Mouse (Mus musculus) brown adipose tissue, adult 24 weeks (tissue): Measurements from ENCODE around the gene Unc119b. TPM values are rescaled to one million over a fixed set of nuclear protein-coding genes. Genes with fewer than 3 reads are reported as not detected.
"Not testable (repeated sequence)": the region's sequence is repeated elsewhere in the genome, so short reads cannot be mapped to it uniquely, and the experiment has no call there.

Source experiments
- H3K27ac ChIP-seq: fragments of 200-500 bp; replicated peaks from 2 replicates; pipeline ENCODE4 v1.5.1; 2012; ENCODE audit warnings: low read depth, mild to moderate bottlenecking, low read length
- H3K4me1 ChIP-seq: fragments of 200-500 bp; 2 replicates; pipeline ENCODE4 v1.6.1; 2012; ENCODE audit warnings: low read length, mixed read lengths; ENCODE audit not compliant: control insufficient read depth, insufficient read depth, insufficient read length
- H3K4me3 ChIP-seq: fragments of 200-500 bp; 2 replicates; pipeline ENCODE4 v1.5.1; 2012; ENCODE audit warnings: low read depth, mild to moderate bottlenecking, low read length, moderate library complexity; ENCODE audit not compliant: insufficient read depth
- polyA plus RNA-seq: library from polyadenylated mRNA; stranded (reverse); fragments of >200 nt; gene quantifications from 2 replicates; pipeline ENCODE4 v1.2.4, GENCODE M21; 2012; ENCODE audit not compliant: missing spikeins, insufficient read depth, insufficient read length

Gene Unc119b
- polyA plus RNA-seq, 1 experiment = 11.0 TPM

DNA sequence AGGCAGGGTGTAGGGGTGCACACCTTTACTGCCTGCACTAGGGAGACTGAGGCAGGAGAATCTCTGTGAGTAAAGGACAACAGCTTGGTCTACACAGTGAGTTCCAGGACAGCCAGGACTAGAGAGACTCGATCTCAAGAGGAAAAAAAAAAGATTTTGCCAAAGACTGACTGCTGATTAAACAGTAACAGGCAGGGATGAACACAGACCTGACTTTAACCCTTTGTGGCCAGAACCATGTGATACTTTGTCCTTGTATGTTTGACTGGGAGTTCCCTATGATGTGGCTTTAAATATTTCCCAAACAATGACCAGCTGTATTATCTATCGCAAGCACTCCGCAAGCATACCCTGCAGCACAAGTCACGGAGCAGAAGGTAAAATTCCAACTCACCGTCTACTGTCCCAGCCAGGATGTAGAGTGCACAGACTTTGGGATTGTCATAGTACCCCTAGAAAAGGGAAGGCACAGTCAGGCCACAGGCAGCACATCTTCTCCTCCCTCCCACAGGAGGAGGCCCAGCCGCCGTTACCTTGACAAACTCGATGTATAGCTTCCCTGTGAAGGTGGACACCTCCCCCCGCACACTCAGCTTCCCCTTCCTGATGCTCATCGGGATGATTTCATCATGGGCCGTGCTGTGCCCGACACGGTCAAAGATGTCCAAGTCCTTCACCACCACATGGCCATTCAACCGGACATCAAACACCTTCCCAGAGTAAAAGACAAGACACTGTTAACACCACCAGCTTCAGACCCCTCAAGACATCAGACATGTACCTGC, 15.1 kb upstream of the Unc119b start:
- Histone ChIP-seq H3K4me1 (peaks cover 34% of the 10 kb centered on the region), H3K27ac (no peak overlapping the region), H3K4me3 (no peak overlapping the region)

DNA sequence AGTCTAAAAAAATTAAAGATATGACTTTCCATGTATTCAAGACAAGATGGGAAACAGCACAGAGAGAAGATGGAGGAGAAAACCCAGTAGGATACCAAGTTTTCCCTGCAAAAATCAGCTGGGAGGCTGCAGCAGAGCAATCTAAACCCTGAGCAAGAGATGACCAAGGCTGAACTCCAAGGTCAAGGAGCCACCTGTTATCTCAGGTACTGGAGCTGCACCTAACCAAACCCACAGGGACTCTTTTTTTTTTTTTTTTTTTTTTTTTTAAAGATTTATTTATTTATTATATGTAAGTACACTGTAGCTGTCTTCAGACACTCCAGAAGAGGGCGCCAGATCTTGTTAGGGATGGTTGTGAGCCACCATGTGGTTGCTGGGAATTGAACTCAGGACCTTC, 14.1 kb upstream of the Unc119b start:
- H3K4me3 ChIP-seq, H3K27ac ChIP-seq: not testable (repeated sequence)
- peaks cover 32% of the 10 kb centered on the region for H3K4me1 ChIP-seq

DNA sequence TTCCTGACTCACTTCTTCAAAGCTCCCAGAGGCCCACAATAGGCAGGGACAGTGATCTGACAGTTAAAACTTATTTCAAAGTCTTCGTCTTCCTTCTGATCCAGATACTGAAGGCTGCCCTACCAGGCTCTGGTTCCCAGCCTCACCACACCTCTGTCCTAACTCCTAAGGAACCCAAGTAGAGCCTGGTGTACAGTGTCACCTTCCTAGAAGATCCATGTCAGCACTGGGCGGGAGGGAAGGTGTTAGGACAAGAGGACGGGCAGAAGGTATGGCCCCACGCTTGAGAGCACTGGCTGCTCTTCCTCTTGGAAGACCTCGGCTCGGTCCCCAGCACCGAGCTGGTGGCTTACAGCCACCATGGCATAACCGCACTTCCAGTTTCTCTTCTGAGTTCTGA, 13.6 kb upstream of the Unc119b start:
- Histone ChIP-seq H3K4me1 (peaks cover 34% of the 10 kb centered on the region), H3K4me3 (no peak overlapping the region), H3K27ac (no peak overlapping the region)

GRCm38 (mm10) chr5:115147388-115147787, 12.6 kb upstream of the Unc119b start:
- H3K4me1 ChIP-seq = peaks cover 28% of the 10 kb centered on the region
- peak overlapping the region; percentile 44; the same call in 1 of the 2 replicates for H3K27ac ChIP-seq
- H3K4me3 ChIP-seq = no peak overlapping the region

- peak overlapping the region; percentile 20; the same call in 1 of the 2 replicates for H3K27ac ChIP-seq
- peaks cover 24% of the 10 kb centered on the region for H3K4me1 ChIP-seq
- H3K4me3 ChIP-seq = no peak overlapping the region
Measured at GRCm38 (mm10) chr5:115146747-115147130, 12.0 kb upstream of the Unc119b start.

DNA sequence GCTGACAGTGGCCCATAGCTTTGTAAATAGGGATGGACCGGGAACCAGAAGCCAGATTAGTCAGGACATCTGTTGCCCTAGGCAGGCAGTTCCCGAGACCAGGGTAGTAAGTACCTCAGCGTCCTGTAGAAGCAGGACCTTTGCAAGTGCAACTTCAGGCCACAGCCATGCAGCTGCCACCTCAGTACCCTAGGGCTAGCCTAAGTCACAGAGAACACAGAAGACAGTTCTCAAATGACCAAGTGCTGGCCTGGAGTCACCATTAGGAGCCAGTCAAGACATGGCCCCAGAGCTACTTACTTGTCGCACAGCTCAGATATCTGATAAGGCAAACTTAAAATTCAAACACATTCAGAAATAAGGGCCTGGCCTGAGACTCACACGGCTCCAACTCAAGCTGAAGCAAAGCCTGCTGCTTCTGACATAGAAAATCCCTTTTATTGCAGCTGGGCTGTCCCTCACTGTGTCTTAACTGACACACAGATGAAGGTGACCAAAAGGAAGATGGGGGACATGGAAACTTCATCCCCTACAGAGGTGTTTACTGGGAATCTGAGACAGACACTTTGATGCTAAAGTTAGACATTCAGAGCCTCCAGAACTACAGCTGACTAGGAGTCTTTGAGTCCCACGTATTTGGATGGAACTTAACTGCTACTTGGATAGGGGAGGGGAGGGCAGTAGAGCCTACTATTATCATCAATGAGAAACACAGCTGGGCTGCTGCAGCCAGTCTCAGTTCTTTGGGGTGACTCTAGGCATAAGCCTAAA, 11.4 kb upstream of the Unc119b start:
- no peak overlapping the region for H3K4me3 ChIP-seq
- H3K4me1 ChIP-seq = peaks cover 24% of the 10 kb centered on the region
- H3K27ac ChIP-seq = peak overlapping the region; percentile 68

- H3K4me1 ChIP-seq = peaks cover 24% of the 10 kb centered on the region
- no peak overlapping the region for H3K4me3 ChIP-seq
- H3K27ac ChIP-seq = peak overlapping the region; percentile 68
Measured at GRCm38 (mm10) chr5:115145253-115145968, 10.6 kb upstream of the Unc119b start.

DNA sequence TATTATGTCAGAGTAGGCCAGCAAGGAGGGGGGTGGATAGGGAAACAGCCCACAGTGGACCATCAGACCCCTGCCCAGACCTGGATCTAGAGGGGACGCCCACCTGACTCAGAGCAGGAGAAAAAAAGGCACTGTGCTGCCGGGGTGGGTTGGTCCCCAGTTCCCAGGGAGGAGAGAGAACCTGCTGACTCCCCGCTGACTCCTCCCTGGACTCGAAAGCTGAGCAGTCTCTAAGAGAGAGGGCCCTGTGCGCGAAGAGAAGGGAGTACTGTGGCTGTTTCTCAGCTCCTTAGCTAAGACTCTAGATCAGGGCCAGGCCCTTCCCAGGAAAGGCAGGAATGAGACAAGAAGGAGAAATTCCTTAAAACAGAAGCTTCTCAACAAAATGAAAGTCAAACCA, 9.7 kb upstream of the Unc119b start:
- H3K27ac ChIP-seq = peak overlapping the region; percentile 43; the same call in 1 of the 2 replicates
- no peak overlapping the region for H3K4me3 ChIP-seq
- H3K4me1 ChIP-seq = peaks cover 24% of the 10 kb centered on the region

DNA sequence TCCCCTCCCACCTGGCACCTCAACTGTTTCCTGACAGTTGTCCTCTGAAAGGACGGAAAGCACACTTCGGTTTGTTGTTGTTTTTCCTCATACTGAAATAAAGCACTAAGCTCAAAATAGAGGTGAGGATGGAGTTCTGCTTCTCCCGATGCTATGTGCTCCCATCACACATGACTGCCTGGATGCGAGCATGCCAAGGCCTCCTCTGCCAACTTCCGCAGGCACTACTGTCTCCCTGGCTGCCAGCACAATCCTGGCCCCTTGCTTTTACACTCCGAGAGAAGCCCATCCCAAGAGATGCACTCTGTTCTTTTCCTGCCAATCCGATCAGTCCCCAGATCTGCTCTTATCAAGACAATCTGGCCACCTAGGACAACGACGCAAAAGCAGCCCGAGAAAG, 8.8 kb upstream of the Unc119b start:
- H3K4me3 ChIP-seq = no peak overlapping the region
- H3K4me1 ChIP-seq = peaks cover 24% of the 10 kb centered on the region
- H3K27ac ChIP-seq = peak overlapping the region; percentile 10; the same call in 1 of the 2 replicates

DNA sequence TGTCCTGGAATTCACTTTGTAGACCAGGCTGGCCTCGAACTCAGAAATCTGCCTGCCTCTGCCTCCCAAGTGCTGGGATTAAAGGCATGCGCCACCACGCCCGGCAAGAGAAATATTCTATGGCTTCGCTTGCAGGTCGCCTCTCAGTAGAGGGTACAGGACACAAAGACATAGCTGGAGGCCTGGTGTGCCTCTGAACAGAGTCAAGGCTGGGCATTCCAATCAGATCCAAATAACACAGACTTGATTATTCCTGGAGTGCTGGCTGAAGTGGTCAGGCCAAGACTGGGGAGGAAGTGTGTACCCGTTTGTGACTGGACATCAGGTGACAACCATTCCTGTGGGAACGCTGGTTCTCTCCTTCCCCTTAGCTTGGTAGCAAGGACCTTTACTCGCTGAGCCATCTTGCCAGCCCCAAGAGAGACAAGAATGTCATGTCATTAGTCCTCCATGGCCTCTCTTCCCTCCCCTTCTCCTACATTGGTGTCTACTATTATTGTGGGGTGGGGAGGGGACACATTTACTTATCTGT, 7.5 kb upstream of the Unc119b start:
- Histone ChIP-seq H3K4me1 (peaks cover 24% of the 10 kb centered on the region), H3K4me3 (no peak overlapping the region), H3K27ac (no peak overlapping the region)

GRCm38 (mm10) chr5:115140726-115141125, 6.0 kb upstream of the Unc119b start:
- Histone ChIP-seq H3K4me1 (peaks cover 18% of the 10 kb centered on the region), H3K4me3 (no peak overlapping the region), H3K27ac (no peak overlapping the region)

DNA sequence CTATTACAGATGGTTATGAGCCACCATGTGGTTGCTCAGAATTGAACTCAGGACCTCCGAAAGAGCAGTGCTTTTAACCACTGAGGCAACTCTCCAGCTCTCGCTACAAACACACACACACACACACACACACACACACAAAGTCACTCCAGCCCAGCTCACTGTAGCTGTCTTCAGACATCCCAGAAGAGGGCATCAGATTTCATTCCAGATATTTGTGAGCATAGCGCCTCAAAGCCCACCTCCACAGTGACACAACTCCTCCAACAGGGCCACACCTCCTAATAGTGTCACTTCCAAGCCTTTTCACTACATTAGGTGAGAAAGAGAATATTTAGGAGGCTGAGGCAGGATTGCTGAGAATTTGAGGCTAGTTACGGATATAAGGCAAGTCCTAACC, 4.3 kb upstream of the Unc119b start:
- Histone ChIP-seq H3K4me3 (no peak overlapping the region), H3K27ac (no peak overlapping the region), H3K4me1 (peaks cover 11% of the 10 kb centered on the region)

DNA sequence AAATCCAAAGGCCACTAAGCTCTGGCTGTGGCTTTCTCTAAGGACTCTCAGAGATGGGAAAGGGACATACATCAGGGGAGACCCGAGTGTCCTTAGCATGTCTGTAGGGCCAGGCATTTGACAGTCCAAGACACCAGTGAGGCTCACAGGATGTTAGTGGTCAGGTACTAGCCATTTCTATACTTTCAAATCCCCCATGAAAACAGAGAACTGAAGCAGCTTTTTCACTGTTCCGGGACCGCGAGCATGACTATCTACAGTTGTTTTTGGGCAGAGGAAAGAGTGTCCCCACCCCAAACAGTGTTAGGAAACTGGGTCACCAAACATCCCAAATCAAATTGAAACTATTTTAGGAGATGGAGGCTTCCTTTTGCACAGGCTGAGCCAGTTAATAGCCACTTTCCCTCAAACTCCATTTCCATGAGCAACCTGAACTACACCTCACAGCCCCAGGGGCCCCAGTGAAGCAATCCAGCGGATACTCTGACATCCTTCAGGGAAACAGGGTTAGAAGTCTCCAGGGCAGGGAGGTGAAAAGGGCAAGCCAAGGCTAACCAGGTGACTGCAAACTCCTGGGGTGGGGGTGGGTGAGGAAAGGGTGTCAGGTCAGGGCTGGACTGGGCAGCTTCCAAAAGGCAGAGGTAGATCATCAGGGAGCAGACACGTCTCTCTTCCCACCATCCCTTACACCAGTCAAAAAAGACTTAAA, 1.3 kb downstream of the Unc119b start:
- H3K4me1 ChIP-seq = peaks cover 11% of the 10 kb centered on the region
- H3K4me3 ChIP-seq = peak overlapping the region; percentile 84
- H3K27ac ChIP-seq = peak overlapping the region; percentile 39

DNA sequence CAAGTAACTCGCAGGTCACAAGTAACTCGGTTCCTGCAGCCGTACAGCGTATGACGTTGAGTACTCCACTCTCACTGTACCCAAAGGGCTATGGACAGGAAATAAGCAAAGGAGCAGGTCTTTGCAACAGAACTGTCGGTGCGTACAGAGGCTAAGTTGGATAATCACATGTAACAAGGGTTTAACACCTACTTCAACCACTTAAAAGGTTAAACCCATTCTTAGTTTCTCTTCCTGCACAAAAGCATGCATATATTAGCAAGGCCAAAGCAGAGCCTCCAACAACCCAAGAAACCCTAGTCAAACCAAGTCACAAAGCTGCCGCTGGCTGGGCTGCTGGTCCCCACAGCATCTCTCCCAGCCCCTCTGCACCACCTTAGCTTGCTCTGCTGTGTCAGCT, 2.3 kb downstream of the Unc119b start:
- no peak overlapping the region for H3K4me3 ChIP-seq

More for the DNA sequence above, 2.3 kb downstream of the Unc119b start:
- H3K27ac ChIP-seq = no peak overlapping the region
- H3K4me1 ChIP-seq = peaks cover 11% of the 10 kb centered on the region
